Mouse (Mus musculus): ENCODE measurements at regions not wholly inside any gene's neighbourhood (a gene's known extent, or its start where the extent isn't known, plus 50 kb on each side); places are given as distances from the start of the nearest gene placed in this dataset.
"Not testable (repeated sequence)": the region's sequence is repeated elsewhere in the genome, so short reads cannot be mapped to it uniquely, and the experiment has no call there.

DNA sequence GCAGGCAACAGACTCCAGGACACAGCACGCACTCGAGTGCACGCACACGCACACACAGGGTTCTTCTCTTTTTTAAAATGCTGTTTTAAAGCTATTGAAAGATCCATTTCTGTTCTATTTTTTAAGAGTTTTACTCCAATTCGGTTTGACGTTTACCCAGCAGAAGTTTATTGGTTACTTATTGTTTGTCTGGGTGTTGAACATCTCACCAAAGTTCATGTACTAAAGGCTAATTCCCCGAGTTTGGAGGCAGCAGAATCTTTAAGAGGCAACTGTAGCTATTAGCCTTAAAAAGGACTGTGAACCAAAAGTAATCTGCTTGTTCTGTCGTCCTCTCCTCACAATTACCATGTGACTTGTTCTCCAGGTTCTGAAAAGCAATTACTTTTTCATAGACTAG, 263.0 kb upstream of the Nfia start:
- in situ Hi-C loops (cut with MboI, MseI), result loop anchor here (10.0 kb wide), 1 partner anchor 1905 kb away; no protein-coding TSS in a partner anchor

DNA sequence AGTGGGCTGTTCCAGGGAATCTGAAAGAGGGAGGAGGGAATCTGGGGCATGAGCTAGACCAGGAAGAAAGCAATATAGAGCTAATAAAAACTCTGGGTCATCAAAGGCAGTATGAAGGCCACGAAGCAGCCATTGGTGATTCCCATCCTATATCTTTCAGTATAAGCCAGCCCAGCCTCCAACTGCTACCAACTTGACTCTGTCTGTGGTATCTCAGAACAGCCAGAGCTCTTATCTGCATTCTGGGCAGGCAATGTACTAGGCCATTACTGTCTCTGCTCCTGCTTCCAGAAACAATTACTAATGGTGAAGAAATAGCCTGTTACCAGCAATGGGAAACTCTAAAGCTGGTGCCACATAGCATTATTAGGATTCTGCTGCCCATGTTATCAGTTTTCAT, 266.8 kb upstream of the Nfia start:
- in situ Hi-C loops (cut with MboI, MseI), result loop anchor here (10.0 kb wide), 1 partner anchor 1901 kb away; no protein-coding TSS in a partner anchor

DNA sequence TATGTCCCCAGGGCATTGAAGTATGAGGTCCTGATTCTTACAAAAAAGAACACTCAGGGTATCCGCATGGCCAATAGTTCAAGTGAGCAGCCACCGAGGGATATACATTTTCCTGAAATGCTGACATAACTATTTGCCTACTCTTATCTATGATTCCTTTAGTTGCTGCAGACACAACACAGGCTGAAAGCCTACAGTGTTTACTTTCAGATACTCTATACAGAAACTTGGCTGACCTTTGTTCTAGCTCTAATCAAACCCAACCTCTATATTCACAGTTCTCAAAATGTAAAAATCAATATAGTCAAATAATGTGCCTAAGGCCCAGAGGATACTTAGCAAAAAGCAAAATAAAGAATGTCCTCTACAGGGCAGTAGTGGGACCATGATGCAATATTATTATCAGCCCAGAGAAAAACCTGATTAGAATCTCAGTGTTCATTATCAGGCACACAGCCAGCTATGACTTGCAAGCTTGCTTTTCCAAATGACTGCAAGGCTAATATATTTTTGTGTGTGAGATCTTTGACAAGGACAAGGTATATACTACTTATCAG, 281.2 kb upstream of the Nfia start:
- in situ Hi-C loops (cut with MboI, MseI), result no loop called here

DNA sequence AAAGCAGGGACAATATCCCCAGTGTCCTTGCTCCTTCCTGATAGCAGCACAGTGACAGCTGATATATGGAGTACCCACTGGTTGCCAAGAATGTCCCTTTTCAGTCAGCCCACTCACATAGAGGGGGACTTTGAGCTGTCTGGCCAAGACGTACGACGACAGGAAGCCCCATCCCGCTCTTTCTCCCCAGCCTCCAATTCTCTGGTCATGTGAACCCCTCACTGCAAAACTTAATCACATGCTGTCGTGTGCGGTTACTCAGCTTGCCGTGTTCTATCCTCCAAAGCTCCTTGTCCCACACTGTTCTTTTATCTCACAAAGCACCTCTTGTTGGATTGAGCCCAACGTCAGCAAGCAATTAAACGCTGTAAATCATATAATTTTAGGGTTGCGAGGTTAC, 286.2 kb upstream of the Nfia start:
- in situ Hi-C loops (cut with MboI, MseI), result no loop called here

- in situ Hi-C loops (cut with MboI, MseI), result no loop called here
Observed at GRCm38 (mm10) chr4:97485225-97485624, 287.3 kb upstream of the Nfia start.

- in situ Hi-C loops (cut with MboI, MseI), result no loop called here
Observed at GRCm38 (mm10) chr4:97482701-97483246, 289.8 kb upstream of the Nfia start.

- in situ Hi-C loops (cut with MboI, MseI), result no loop called here
Observed at GRCm38 (mm10) chr4:97481836-97482235, 290.7 kb upstream of the Nfia start.

GRCm38 (mm10) chr4:97476571-97477190, 293.7 kb upstream of the Gm10192 start:
- in situ Hi-C loops (cut with MboI, MseI), result no loop called here

- in situ Hi-C loops (cut with MboI, MseI), result not testable (repeated sequence)
Observed at GRCm38 (mm10) chr4:97473492-97473891, 290.5 kb upstream of the Gm10192 start.

GRCm38 (mm10) chr4:97465932-97466666, 283.1 kb upstream of the Gm10192 start:
- in situ Hi-C loops (cut with MboI, MseI), result no loop called here

GRCm38 (mm10) chr4:97465517-97465916, 282.6 kb upstream of the Gm10192 start:
- in situ Hi-C loops (cut with MboI, MseI), result no loop called here

GRCm38 (mm10) chr4:97461177-97461576, 278.2 kb upstream of the Gm10192 start:
- in situ Hi-C loops (cut with MboI, MseI), result no loop called here

GRCm38 (mm10) chr4:97439288-97440029, 256.5 kb upstream of the Gm10192 start:
- in situ Hi-C loops (cut with MboI, MseI), result no loop called here

GRCm38 (mm10) chr4:97432681-97433080, 249.7 kb upstream of the Gm10192 start:
- in situ Hi-C loops (cut with MboI, MseI), result no loop called here

DNA sequence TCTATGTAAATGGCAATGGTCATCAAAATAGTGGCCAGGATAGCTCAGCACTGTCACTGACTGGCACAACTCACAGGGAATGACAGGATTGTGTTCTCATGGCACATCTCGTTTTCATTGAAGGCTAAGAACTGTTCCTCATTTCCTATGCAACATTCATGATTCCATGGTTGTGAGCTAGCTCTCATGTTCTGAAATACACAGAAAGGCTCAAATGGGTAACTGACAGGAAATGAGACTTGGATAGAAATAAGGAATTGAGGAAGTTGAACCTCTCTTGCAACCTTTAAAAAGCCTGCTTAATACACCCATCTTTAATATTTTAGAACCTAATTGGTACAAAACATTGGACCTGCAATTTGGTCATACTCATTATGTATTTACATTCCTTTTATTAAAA, 249.1 kb upstream of the Gm10192 start:
- in situ Hi-C loops (cut with MboI, MseI), result no loop called here

GRCm38 (mm10) chr4:97431239-97431638, 248.3 kb upstream of the Gm10192 start:
- in situ Hi-C loops (cut with MboI, MseI), result no loop called here

- in situ Hi-C loops (cut with MboI, MseI), result no loop called here
Observed at GRCm38 (mm10) chr4:97419845-97420244, 236.9 kb upstream of the Gm10192 start.

GRCm38 (mm10) chr4:97418616-97419015, 235.7 kb upstream of the Gm10192 start:
- in situ Hi-C loops (cut with MboI, MseI), result no loop called here

- in situ Hi-C loops (cut with MboI, MseI), result no loop called here
Observed at GRCm38 (mm10) chr4:97417943-97418342, 235.0 kb upstream of the Gm10192 start.

DNA sequence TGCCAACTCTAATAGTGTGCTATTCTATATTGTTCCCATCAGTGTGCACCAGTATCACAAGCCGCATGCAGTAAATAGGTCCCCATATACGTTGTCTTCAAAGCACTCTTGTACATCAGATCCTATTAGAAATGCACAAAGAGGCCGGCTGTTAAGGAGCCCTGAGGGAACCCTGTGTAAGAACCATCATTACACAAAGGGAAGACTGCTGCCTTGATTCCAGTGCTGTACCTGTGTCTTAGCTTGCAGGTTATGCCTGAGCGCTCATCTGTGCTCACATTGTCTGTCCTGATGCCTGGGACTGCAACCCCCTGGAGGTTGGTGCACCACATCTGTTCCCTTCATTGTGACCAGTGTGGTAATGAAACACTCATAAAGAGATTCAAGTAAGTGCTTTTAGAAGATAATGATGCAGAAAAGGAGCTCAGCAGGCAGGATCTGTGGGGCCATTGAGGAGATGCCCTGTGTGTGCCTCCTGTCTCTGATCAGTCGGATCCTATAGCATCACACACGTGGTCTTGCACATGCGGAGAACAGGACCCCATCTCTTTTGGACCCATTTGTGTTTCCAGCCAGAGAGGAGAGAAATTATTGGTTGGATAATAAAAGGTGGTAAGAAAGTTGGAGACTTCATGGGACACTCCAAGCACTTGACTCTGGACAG, 225.8 kb upstream of the Gm10192 start:
- in situ Hi-C loops (cut with MboI, MseI), result no loop called here

DNA sequence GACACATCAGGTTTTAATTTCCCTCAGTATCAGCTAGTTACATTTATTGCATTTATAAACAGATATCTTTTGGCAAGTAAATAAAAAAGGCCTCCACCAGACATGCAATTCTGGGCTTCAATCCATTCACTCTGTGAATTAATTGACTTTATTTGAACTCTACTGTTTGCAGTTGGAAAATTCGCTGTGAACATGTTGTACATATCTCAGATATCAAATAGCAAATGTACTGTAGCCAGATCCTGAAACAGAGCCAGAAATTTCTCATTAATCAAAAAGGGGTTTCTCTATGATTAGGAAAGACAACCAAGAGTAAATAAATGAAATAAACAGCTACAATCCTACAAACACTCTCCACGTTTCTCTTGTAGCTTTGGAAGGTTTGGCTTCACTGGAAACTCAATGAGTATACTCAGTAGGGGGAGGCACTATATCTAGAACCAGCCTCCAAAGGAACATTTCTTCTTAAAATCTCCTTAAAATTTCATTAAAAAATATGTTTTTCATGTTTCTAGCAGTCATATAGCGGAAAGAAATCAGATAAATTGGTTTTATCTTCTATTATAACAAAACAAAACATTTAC, 211.8 kb upstream of the Gm10192 start:
- in situ Hi-C loops (cut with MboI, MseI), result no loop called here

Data from T-helper 2 cell (primary cell).